Mouse (Mus musculus) fat pad, adult 2 months (tissue): ENCODE measurements around the gene Tnk1.

Source experiments
- DNase-seq: peaks from one replicate; pipeline ENCODE4 v3.0.0-alpha.2; 2011; ENCODE audit warnings: low read depth, low spot score; ENCODE audit errors: extremely low read depth

Tnk1 gene

DNA sequence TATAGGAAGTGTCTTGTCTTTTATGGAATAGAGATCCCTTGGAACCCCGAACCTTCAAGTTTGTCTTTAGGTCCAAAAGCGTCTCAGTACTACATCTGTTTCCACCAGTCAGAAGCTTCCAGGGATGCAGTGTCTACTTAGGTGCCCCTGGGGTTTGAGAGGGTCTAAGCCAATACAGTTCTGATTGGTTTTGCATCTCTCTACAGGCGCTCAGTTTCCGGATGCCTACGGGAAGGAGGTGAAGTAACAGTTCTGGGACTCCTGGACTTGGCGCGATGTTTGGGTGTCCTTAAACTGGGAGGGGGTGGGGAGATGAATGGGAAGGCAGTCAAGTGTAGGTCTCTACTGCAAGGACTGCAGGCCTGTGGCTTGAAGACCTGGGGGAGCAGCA is 19.8 kb downstream of the Tnk1 start:
- no peak for DNase-seq

DNA sequence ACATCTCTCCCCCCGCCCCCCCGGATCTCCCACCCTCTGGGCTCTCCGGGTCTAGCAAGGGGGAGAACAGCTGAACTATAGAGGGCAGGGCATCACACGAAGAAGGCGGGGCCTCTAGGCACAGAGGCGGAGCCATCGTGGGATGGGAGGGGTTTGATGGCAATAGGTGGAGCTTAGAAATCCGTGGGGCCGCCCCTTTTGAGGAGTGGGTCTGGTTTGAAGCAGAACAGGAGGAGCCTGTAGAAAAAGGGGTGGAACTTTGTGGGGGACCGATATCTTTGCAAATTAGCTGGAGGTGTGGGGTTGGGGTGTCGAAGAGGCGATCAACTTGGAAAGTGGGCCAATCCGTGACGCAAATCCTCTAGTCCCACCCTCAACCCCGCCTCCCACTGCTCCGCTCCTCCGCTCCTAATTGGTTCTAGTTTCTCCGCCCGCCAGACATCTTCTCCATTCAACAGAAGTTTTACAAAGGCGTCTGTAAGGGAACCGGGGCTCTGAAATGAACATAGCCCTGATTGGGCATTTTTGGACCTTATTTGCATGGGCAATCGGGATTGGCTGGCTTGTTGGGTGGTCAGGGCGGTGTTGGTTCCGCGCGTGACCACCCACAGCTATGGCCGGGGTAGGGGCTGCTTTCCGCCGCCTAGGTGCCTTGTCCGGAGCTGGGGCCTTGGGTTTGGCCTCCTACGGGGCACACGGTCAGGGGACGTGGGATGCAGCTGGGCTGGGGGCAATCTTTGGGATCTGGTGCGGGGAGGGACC is 20.4 kb downstream of the Tnk1 start, which contains the start of gene Tmem256:
Gene Tmem256 (plus strand): TSS at position 563 of the 762 bp plus-strand sequence.
- peak; percentile 91 for DNase-seq

DNA sequence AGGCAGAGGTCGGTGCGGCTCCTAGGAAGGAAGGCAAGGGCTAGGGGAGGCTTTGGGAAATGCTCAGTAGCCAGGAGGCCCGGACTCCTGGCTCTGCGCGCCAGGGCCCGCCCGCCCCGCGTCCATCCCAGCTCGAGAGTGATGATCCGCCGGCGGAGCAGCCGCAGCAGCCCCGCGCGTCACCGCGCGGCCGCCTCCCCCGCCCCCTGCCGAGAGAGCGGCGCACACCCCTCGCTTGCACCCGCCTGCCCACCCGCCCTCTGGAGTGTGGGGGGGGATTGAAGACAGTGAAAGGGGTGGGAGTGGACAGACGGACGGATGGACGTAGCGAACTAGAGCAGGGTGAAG is 21.0 kb downstream of the Tnk1 start, which contains the start of gene Nlgn2:
Gene Nlgn2 (minus strand): TSS at position 181 of the 348 bp plus-strand sequence.
- no peak for DNase-seq

DNA sequence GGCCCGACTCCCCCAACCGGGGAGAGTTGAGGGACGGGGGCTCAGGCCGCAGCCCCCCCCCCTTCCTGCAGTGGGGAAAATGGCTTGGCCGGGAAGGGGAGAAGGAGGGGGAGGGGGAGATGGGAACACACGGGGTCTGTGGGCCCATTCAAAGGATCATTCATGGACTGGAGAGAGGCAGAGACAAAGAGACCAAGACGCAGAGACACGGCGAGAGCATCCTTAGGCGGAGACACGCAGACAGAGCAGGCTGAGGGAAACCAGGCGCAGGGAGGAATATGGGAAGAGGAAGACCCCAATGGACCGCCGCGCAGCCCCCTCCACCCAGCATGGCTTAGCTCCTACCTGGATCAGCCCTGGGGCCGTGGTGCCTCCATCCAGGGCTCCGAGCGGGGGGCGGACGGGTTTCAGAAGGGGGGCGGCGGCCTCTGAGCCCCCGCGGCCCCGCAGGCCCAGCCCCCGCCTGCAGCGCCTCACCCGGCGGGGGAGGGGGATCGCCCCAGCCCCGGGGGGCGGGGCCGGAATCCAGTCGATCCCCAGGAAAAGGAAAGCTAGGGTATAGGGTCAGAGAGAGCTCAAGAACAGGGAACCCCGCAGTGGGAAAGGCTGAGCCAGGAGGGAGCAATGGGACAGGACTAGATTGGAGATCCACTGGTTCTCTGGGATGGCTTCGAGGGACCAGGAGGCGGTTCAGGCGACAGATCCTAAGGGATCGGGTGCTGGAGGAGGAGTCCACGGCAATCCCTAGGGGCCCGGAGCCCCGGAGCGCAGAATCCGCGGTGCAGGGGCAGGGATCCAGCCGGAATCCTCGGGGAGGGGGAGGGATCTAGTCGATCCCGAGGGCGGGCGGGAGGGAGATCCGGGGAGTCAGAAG is 21.6 kb downstream of the Tnk1 start:
- no peak for DNase-seq

GRCm38 (mm10) chr11:69835966-69836335 is 22.6 kb downstream of the Tnk1 start:
- DNase-seq, result no peak

GRCm38 (mm10) chr11:69835326-69835965 is 23.1 kb downstream of the Tnk1 start:
- DNase-seq, result no peak

GRCm38 (mm10) chr11:69834001-69834549 is 24.5 kb downstream of the Tnk1 start:
- no peak for DNase-seq

DNA sequence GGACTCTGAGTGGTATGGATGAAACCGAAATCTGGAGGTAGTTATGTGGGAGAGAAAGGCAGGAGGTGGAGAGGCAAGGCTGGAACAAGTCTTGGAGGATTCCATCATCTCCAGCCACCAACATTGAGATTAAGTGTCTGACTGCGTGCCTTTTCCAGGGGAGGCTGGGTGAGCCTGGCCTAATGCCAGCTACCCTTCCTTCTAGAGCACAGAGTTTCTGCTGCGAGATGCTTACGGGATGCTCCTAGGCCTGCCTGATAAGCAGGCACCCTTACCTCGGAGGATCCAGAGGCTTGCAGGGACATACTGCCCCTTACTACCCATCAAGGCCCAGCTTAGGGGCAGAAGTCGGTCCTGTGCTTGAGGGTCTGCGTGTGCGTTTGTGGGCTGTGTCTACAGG is 25.0 kb downstream of the Tnk1 start:
- DNase-seq, result no peak

DNA sequence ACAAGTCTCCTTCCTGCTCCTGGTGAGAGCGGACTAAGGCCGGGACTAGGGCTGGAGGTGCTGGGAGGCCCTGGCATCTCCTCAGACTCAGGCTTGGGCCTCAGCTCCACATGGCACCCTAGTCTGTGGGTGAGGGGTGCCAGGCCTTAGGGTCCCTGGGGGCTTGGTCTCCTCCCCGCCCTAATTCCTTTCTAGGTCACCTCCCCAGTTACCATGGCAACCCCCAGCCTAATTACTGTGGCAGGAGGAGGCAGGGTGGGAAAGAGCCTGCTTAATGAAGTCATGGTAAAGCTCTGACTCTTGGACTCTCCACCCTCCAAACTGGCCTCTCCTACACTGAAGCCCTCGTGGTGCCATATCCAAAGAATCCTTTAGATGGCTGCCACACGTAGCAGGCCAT is 29.7 kb downstream of the Tnk1 start:
- DNase-seq, result no peak

DNA sequence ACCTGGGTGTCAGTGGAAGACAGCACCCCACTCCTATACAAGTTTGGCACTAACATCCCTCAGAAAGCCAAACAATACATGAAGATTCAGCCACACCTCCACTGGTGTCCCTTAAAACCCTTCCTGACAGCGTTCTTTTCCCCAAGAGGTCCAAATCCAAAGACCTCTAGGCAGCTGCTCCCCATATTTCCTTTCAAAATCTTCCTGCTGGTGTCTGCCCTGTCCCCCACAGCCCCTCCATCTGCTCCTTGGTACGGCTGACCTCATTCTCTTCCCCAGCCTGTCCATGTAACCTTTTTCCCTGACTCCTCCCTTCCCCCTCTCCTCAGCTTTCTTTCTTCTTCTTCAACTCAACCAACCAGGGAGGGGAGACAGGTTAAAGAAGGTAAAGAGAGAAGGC is 35.1 kb downstream of the Tnk1 start:
- no peak for DNase-seq

DNA sequence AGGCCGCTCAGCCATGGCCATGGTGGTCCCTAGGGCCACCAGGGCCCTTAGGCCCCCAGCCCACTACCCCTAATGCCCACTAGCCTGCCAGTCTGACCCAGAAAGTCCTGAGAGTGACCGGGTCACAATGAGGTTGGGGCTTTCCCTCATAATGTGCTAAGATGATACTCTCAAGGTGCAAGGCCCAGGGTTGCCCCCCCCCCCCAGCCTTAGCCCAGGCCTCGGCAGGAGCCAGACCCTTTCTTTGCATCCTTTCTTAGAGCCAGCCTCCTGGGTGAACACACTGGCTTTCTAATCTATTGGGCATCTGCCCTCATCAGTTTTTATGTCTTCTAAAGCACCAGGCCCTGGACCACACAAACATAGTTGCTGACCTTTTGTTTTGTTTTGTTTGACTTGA is 36.5 kb downstream of the Tnk1 start, which contains the start of gene Spem1:
Gene Spem1 (minus strand): TSS at position 101 of the 400 bp plus-strand sequence.
- DNase-seq, result no peak

DNA sequence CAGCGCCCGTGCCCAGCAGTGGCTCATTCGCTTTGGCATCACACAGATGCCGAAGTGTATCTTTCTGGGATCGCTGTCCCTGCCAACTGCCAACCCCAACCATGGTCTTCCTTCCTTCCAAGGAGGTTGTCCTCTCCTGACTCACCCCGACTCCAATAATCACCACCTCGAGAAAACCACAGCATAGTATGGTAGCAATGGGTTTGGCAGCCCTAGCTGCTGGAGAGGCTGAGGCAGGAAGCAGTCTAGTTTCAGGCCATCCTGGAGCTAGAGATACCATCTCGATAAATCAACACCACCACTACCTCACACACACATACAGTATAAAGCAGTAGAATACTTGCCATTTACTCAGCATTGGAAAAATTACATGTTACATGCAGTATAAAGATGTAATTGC is 39.7 kb downstream of the Tnk1 start:
- DNase-seq, result no peak

- no peak for DNase-seq
Measured at GRCm38 (mm10) chr11:69818365-69818764, 40.2 kb downstream of the Tnk1 start, which contains the start of gene Spem2. Gene Spem2, minus strand, starts transcription at chr11:69818465.

GRCm38 (mm10) chr11:69816520-69816919 is 42.0 kb downstream of the Tnk1 start:
- no peak for DNase-seq

GRCm38 (mm10) chr11:69815155-69815554 is 43.4 kb downstream of the Tnk1 start, which contains the start of gene Gm39566:
Gene Gm39566, minus strand, starts transcription at chr11:69815298.
- no peak for DNase-seq

- no peak for DNase-seq
Measured at GRCm38 (mm10) chr11:69810280-69810679, 48.2 kb downstream of the Tnk1 start.

DNA sequence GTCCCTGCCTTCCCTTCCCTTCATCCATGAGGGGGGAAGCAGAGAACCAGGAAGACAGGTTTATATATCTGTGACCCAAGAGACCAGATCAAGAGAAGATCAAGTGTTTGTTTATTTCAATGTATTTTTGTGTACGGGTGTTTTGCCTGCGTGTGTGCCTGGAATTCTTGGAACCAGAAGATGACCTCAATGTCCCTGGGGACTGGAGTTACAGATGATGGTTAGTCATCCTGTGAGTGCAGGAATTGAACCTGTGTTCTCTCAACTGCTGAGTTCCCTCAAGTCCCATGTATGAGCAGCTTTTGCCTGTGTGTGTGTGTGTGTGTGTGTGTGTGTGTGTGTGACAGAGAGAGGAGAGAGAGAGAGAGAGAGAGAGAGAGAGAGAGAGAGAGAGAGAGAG is 50.9 kb downstream of the Tnk1 start:
- no peak for DNase-seq

DNA sequence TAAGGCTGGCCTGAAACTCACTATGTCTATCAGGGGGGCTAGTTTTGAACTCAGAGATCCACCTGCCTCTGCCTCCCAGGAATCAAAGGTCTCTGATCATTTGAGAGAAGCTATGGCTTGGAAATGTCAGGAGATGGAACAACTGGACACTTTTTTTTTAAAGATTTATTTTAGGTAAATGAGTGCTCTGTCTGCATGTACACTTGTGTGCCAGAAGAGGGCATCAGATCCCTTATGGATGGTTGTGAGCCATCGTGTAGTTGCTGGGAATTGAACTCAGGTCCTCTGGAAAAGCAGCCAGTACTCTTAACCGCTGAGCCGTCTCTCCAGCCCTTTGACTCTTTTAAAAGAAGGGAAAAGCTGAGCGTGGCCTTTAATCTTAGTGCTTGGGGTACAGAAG is 52.2 kb downstream of the Tnk1 start:
- DNase-seq, result no peak

DNA sequence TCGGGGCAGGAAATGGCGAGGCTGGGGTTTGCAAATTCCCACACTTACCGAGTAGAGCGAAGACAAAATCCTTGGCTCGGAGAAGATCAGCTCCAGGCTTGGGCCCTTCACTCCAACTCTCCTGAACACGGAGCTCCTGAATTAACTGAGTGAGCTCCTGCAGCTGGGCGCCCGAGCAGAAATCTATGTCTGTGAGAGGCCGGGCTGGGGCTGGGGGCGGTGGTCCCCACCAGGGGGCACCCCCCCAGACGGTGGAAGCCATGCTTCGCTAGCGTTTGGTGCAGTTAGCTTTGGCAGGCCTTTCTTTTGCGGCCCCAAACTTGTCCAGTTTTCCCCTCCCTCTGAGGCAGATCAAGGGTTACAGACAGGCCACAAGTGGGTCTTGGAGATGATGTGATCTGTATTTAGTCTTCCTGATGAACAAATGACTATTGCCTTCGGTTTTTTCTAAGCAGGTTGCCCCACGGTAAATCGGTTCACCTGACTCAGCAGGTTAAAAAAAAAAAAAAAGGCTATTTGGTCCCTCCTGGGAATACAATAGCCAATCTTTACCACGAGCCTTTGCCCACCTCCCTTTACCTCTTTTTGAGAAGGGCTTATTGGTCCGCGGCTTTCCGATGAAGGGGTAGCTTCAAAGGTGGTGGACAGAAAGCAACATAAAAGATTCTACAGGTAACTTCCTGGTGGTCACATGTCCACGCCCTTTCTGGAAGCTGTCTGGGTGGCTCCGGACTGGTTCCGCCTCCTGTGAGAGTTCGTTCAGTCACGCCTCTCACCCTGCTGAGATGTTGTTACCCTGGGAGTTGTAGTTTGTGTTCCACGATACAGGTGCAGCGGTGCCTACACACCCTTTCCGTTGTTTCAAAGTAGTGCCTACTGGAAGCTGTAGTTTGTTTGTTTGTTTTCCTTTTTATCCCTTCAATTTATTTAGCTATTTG is 53.3 kb downstream of the Tnk1 start, which contains the start of gene Tmem102:
Gene Tmem102 (minus strand): TSS at position 653 of the 938 bp plus-strand sequence.
- DNase-seq, result peak; percentile 63

DNA sequence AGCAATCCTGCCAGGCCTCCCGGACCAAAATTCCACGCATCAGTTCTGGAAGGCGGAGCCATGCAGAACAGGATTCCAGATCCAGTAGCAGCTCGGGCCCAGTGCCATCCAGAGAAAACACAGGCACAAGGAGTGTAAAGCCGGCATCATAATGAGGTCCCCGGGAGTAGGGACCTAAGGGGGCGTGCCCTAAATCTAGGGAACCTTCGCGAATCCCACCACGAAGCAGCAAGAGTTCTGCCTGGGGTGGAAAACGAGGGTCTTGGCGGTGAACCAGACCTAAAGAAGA is 53.9 kb downstream of the Tnk1 start:
- no peak for DNase-seq
